Mouse (Mus musculus) frontal cortex, postnatal 10 days (tissue): Measurements from ENCODE around the gene Myadm.
A peak's percentile ranks its signal among the peaks of the same experiment; 100 is the strongest.
"Not testable (repeated sequence)": the region's sequence is repeated elsewhere in the genome, so short reads cannot be mapped to it uniquely, and the experiment has no call there.

Experiments
- DNase-seq, 2 experiments: peaks; one replicate each; pipeline ENCODE4 v3.0.0; 2022; ENCODE audit warnings: low spot score in 2 of 2, mixed read lengths in 1 of 2

Gene Myadm

GRCm38 (mm10) chr7:3290257-3291033 is 1.6 kb downstream of the Myadm start:
- DNase-seq, result peak; percentile 90 to 93

GRCm38 (mm10) chr7:3291197-3291596 is 2.3 kb downstream of the Myadm start:
- no peak for DNase-seq

GRCm38 (mm10) chr7:3291764-3292163 is 2.9 kb downstream of the Myadm start:
- DNase-seq, result no peak

- not testable (repeated sequence) for DNase-seq
Observed at GRCm38 (mm10) chr7:3292271-3292670, 3.4 kb downstream of the Myadm start.

GRCm38 (mm10) chr7:3292791-3293190 is 3.9 kb downstream of the Myadm start:
- peak in 1 of 2 experiments; percentile 59 for DNase-seq

GRCm38 (mm10) chr7:3294794-3295193 is 5.9 kb downstream of the Myadm start:
- DNase-seq, result no peak

- DNase-seq, result no peak
Observed at GRCm38 (mm10) chr7:3295321-3296110, 6.6 kb downstream of the Myadm start.

- DNase-seq, result no peak
Observed at GRCm38 (mm10) chr7:3296711-3297110, 7.8 kb downstream of the Myadm start.

- no peak for DNase-seq
Observed at GRCm38 (mm10) chr7:3299941-3300617, 11.2 kb downstream of the Myadm start.

GRCm38 (mm10) chr7:3300891-3301627 is 12.2 kb downstream of the Myadm start:
- no peak for DNase-seq

GRCm38 (mm10) chr7:3301628-3302555 is 13.0 kb downstream of the Myadm start:
- peak in 1 of 2 experiments; percentile 53 for DNase-seq

- peak in 1 of 2 experiments; percentile 31 for DNase-seq
Observed at GRCm38 (mm10) chr7:3302556-3303275, 13.8 kb downstream of the Myadm start.

GRCm38 (mm10) chr7:3303276-3303781 is 14.4 kb downstream of the Myadm start:
- peak; percentile 50 to 66 for DNase-seq

- peak in 1 of 2 experiments; percentile 46 for DNase-seq
Observed at GRCm38 (mm10) chr7:3303789-3304188, 14.9 kb downstream of the Myadm start.

- peak; percentile 63 to 65 for DNase-seq
Observed at GRCm38 (mm10) chr7:3304298-3304697, 15.4 kb downstream of the Myadm start.

GRCm38 (mm10) chr7:3306400-3306799 is 17.5 kb downstream of the Myadm start:
- no peak for DNase-seq

GRCm38 (mm10) chr7:3308646-3309045 is 19.8 kb downstream of the Myadm start:
- no peak for DNase-seq

GRCm38 (mm10) chr7:3310233-3310632 is 21.4 kb downstream of the Myadm start:
- no peak for DNase-seq

- no peak for DNase-seq
Observed at GRCm38 (mm10) chr7:3313571-3313970, 24.7 kb downstream of the Myadm start.

GRCm38 (mm10) chr7:3314121-3314520 is 25.2 kb downstream of the Myadm start:
- no peak for DNase-seq
